Mouse (Mus musculus) bone marrow, adult 2 months (tissue): ENCODE results near the gene Dclk2.

ENCODE experiments used
- CTCF ChIP-seq: fragments of 200-500 bp; IDR thresholded peaks from 2 replicates; pipeline ENCODE4 v1.5.1; 2011; ENCODE audit warnings: low read length, control low read depth; ENCODE audit not compliant: control insufficient read depth, insufficient read depth
- POLR2A ChIP-seq: fragments of 200-500 bp; IDR thresholded peaks from 2 replicates; pipeline ENCODE4 v1.6.1; 2011; ENCODE audit warnings: low read depth, mild to moderate bottlenecking, control low read depth, low read length, borderline replicate concordance; ENCODE audit not compliant: control insufficient read depth

DNA sequence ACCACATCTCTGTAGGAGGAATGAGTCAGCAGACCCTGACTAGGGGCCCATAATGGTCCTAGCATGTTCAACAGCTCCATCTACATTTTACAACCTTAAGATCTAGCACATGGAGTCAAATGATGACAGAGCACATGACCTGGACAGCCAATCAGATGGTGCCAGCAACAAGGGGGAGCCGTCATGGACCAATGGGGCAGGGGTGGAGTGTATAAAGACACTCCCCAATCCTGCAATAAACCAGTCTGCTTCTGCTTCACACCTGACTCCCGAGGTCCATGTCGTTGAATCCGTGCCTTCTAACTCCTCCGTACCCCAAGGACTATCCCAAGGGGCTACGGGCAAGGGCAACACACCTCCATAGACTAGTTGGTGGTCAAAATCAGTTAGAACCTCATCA, 101.3 kb downstream of the Dclk2 start:
- TF ChIP-seq CTCF (no peak), POLR2A (no peak)
